Mouse (Mus musculus) layer of hippocampus, postnatal 10 days (tissue): Measurements from ENCODE around the gene Slc10a6. TPM values are rescaled to one million over a fixed set of nuclear protein-coding genes. Genes with fewer than 3 reads are reported as not detected.

Experiments
- DNase-seq, 2 experiments: peaks; one replicate each; pipeline ENCODE4 v3.0.0; 2021; ENCODE audit warnings: low spot score in 2 of 2
- long read RNA-seq: library from polyadenylated mRNA; stranded (forward); transcript quantifications from one replicate; pipeline ENCODE4 v2.0.0, GENCODE M21; 2023
- total RNA-seq, 2 experiments: library from RNA; stranded (reverse); gene quantifications; 2 replicates each; pipeline ENCODE4 v1.2.3; 2021

The Slc10a6 gene
- total RNA-seq, result under 1 TPM in 1 of 2 experiments, not detected in 1; 0.25 TPM
- long read RNA-seq, result 0 reads

DNA sequence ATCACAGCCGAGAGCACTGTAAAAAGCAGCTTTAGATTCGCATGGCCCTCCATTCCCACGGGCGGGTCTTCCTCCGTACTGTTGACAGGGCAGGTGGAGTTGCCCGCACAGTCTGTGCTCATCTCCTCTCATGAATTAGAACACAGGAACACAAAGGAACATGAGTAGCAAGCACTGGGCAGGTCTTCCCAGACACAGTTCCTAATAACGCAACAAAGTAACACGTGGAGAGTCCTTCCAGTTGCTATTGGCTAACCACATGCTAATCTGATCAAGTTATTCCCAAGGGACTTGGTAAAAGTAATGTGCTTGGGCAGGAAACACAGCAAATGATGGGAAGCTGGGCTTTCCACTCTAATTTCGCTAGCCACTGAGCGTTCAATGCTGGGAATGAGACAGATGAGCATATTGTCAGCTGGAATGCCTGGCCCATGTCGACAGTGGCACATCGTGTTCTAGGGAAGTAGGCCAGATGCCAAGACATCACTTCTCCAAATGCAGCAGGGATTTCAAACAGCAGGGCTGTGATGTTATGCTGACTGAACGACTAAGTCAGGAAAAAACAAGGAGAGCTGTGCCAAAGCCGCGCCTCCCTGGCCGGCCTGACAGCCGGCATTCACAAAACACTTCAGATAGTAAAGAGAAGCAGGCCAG, at the start of gene Slc10a6:
Gene Slc10a6 (minus strand): TSS at position 293 of the 654 bp plus-strand sequence.
- peak; percentile 65 to 70 for DNase-seq

DNA sequence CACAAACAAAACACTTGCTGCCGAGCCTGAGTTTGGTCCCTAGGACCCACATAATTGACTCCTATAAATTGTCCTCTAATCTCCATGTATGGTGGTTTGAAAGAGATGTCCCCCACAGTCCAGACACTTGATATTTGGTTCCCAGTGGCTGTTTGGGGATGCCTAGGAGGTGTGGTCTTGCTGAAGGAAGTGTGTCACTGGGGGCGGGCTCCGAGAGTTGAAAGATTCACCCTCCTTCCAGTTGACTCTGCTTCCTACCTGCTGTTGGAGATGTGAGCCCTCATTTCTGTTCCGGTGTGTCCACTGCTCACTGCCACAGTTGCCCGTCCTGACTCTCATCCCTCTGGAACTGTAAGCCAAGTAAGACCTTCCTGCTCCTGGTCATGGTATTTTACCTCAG, 49.8 kb upstream of the Slc10a6 start:
- DNase-seq, result no peak

DNA sequence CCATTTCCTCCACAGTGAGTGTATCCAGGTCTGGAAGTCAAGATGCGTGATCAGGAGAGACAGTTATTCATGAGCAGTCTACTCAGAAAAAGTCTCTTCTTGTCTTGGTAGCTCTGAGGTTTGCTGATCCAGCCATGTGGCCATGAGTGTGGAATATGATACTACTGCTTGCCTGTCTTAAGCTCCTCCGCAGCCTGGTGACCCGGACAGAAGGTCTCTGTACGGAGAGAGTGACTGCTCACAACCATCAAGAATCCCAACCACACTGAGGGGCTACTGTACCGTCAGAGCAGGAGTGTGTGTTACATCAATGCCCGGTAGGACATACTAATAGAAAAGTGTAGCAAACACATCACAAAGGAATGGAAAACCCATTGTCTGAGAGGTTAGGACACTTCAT, 48.7 kb upstream of the Slc10a6 start:
- no peak for DNase-seq

DNA sequence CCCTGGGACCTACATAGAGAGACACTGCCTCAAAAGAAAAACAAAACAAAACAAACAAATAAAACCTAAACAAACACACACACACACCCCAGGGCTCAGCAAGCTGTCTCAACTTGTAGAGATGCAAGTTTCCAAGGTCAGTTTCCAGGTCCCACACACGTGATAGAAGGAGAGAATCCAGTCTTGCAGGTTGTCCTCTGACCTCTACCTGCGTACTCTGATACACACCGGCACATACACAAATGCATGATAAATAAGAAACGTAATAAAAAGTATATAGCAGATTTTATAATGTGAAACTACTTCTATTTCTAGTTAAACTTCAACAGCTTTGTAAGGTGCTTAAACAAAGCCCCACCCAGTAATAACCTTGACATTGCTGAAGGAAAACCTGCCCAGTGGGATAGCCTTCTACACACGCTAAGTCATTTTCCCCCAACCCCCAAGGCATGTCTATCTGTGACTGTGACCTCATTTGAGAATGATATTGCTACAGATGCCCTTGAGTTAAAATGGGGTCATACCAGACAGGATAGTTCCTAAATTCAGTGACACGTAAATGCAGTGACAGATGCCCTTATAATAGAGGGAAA, 47.2 kb upstream of the Slc10a6 start:
- DNase-seq, result no peak

DNA sequence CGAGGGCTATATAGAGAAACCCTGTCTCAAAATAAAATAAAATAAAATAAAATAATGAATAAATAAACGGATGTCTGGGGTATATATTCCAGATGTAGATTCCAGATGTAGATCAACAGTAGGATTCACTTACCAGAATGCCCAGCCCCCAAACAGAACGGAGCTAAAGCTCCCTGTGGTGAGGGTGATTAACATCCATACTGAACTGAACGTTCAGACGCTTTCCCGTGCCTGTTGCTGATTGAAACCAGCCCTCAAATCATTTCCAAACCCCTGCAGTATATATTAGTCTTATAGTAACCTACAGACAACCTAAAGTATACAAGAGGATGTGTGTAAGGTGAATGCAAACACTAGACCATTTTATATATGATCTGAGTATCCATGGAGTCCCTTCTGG, 45.3 kb upstream of the Slc10a6 start:
- DNase-seq, result no peak

DNA sequence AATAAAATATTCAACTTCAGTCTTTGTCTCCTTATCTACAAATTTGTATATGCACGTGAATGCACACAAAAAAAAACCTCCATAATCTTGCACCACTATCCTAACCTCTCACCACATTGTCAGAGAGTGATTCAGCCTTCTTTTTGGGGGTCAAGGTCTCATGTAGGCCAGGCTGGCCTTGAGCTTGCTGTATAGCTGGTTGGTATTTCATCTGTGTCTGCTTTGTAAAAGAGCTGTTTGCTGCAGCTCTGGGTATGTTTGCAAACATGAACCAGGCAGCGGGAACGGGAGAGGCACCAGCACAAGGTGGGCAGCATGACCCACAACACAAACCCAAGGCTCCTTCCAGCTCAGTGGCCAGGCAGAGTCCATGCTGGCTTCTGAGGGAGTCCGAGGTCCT, 44.4 kb upstream of the Slc10a6 start:
- no peak for DNase-seq

DNA sequence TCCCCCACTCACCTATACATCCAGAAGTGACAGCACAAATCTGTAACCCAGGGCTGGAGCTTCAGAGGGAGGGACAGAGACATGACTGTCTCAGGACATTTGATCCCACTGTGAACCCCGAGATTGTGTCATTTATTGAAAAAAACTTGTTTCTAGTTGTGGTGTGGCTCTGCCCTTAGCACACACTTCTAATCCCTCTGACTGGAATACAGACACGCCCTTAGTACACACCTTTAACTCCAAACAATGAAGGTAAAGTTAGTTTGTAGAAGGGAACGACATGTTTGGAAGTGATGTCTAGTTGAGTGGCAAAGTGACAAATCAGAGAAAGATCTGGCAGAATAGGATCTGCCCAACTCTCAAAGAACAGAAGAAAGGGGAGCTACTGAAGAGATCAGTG, 42.7 kb upstream of the Slc10a6 start:
- no peak for DNase-seq

DNA sequence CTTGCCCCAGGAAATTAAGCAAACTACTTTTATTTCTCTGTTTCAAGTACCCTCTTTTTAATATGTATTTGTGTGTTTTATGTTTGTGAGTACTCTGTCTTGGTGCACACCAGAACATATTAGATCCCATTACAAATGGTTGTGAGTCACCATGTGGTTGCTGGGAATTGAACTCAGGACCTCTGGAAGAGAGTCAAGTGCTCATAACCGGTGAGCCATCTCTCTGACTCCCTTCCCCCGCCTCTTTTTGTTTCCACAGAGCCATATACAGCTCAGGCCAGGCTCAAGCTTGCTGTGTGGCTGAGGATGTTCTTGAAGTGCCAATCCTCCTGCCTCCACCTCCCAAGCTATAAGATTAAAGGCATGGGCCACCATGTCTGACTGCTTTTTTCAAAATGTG, 36.7 kb upstream of the Slc10a6 start:
- no peak for DNase-seq

DNA sequence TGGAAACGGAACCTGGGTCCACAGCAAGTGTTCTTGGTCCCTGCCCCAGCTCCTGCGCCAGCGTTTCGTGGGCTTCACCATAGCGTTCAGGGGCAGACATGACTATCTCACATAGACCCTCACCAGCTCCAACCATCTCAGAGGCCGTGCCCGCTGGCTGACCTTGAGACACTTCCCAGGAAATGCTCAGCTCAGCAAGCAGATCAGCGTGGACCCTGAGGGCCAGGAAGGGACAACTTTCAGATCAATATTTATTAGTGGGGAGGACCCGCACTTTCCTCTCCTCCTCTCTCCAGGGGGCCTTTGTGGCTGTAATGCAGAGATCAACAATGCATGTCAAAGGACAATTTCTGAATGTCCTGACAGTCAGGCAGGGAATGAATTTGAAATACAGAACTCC, 35.7 kb upstream of the Slc10a6 start:
- no peak for DNase-seq

DNA sequence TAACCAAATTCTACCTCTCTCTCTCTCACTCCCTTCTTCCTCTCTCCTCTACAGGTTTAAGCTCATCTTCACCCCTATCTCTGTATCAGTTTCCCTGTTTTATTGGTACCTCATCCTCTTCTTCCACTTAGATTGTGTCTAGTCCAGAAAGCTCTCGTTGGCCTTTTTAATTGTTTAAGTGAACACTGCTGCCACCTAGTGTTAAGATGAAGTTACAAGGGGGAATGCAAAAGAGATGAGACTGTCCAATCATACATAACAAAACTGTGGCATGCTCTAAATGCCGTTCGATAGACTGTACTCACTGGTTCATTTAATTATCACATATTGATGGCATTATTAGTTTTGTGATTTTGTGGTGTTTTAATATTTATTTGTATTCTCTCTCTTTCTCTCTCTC, 30.4 kb upstream of the Slc10a6 start:
- no peak for DNase-seq

DNA sequence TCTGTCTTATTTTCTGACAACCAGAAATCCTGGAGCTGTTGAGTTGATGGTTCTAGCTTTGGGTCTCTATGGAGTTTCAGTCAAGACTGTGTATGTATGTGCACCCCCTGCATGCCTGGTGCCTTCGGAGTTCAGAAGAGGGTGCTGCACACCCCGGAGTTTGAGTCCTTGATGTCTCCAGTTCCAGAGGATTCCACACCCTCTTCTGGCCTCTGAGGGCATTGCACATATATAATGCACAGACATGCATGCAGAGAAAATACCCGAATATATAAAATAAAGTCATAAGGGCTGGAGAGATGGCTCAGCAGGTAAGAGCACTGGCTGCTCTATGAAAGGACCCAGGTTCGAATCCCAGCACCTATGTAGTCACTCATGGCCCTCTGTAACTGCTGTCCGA, 29.7 kb upstream of the Slc10a6 start:
- DNase-seq, result peak in 1 of 2 experiments; percentile 29

DNA sequence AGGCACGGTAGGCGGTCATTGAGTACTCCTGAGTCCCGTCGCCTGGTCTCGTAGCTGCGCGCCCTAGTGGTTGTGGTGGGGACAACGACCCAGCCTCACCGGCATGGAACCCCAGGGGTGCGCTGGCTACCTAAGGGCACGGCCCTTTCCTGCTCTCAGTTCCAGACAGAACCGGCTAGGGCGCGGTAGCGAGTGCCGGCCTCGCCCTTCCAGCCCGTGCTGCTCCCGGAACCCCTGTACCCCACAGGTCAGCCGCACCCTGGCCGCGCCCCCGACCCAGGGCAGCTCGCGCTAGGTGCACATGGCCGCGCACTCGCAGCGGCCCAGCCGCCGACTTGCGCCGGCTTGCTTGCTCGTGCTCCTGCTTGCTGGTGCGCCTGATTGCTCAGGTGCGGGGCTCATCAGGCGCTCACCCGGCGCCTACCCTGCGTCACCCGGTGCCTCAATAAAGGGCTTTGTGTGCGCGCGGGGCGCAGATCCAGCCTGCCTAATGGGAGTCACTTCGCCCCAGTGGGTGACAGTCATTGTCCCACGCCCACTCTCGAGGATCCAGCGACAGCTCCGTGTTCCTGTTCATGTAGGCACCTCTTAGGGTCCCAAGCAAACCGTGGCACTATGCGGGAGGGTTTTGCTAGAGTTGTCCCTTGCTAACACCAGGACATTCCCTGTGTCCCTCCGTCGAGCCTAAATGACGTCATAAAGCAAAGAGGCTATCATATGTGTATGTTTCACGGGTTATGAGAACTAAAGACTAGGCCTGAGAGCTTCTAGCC, 26.3 kb upstream of the Slc10a6 start, which contains the start of gene 1700016H13Rik:
Gene 1700016H13Rik (minus strand): TSS at position 665 of the 773 bp plus-strand sequence.
- peak; percentile 61 to 68 for DNase-seq

DNA sequence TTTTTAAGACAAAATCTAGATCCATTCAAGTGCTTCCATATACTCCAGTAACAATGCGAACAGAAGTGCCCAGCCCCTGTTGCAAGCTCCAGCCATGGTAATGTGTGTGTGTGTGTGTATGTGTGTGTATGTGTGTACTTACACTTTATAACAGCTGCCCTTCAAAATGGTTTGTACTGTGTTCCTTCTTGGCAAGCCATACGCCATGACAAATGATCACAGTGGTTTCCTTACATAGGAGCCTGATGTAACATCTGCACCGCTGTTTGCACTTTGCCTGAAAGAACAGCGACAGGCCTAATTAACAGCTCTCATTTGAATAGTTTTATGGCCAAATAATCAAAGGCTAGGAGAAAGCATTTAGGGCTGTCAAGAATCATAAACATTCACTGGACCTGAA, 25.6 kb upstream of the Slc10a6 start:
- no peak for DNase-seq

DNA sequence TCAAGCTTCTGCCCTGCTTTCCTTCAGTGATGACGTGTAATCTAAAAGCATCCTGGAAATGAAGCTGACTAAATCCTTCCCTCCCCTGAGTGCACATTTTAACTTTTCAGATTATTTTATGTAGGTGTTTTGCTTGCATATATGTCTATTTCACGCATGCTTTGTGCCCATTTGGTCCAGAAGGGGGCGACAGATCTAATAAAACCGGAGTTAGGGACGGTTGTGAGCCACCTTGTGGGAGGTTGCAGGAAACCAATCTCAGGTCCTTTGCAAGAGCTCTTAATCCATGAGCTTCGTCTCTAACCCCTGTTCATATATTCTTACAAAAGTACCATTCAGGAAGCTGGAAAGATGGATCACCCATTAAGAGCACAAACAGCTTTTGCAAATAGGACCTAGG, 25.0 kb upstream of the Slc10a6 start:
- peak; percentile 39 to 43 for DNase-seq

DNA sequence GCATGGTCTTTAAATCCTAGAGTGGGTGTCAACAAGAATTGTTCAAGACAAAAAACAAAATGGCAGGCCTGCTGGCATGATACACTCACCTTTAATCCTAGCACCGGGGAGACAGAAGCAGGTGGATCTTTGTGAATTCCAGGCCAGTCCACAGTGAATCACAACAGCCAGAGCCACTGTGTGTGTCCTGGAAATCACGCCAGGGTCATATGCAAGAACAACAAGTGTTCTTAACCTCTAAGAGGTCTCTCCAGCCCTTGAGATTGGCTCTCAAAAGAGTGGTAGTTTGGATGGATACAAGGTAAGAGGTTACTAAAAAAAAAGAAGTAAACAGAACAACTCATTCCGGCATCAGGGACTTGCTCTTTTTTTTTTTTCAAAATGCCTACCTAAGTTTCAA, 18.1 kb upstream of the Slc10a6 start:
- DNase-seq, result no peak

DNA sequence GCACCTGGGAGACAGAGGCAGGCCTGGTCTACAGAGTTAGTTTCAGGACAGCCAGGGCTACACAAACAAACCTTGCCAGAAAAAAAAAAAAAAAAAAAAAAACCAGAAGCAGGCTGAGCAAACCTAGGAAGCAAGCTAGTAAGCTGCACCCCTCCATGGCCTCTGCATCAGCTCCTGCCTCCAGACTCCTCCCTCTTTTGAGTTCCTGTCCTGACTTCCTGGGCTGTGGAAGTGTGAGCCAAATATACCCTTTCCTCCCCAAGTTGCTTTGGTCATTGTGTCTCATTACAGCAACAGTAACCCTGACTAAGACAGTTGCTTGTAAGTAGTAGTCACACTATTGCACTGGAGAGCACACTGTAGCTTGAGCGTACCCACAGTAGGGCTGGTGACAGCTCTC, 15.0 kb upstream of the Slc10a6 start:
- no peak for DNase-seq

DNA sequence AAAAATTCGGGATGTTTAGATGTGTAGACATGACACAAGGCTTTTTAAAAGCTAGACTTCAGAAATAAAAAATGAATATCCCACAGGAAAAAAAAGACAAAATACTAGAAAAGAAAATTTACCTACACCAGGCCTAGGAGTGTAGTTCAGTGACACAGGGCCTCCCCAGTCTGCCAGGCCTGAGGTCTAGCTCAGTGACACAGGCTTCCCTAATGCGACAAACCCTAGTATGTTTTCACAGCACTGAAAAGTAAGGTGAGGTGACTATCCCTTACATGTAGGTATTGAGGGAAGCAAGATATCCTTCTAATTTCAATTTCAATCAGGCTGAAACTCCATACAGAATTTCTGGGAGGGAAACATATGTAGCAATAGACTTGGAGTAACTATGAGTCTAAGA, 8.0 kb upstream of the Slc10a6 start:
- no peak for DNase-seq

DNA sequence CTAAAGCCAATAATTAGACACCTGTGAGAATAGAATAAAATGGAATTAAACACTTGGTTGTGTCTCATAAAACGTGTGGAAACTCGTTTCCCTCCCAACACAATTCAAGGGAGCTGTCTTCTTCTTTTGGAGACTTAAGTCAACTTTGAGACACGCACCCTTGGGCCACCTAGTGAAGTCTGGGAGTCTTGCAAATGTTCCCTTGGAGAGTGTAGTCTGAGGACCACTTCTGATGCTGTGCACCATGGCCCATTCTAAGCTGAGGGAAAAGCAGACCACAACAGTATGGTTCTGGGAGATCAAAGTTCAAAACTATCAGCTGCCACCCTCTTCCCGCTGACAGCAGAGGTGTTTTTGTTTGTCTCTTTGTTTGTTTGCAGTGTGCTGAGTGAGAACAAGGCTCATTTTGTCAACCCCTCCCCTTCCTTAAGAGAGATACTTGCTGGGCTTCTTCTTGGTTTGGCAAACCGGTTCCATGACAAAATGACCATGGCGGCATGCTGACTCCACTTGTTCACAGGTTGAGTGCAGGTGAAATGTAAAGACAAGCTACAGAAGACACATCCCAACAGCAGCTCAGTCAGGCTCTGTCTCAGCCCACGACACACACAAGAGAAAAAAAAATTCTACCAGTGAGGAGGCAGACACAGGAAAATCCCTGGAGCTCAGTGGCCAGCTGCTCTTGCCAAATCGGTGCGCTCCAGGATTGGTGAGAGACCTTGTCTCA, 814 bp upstream of the Slc10a6 start:
- DNase-seq, result no peak

DNA sequence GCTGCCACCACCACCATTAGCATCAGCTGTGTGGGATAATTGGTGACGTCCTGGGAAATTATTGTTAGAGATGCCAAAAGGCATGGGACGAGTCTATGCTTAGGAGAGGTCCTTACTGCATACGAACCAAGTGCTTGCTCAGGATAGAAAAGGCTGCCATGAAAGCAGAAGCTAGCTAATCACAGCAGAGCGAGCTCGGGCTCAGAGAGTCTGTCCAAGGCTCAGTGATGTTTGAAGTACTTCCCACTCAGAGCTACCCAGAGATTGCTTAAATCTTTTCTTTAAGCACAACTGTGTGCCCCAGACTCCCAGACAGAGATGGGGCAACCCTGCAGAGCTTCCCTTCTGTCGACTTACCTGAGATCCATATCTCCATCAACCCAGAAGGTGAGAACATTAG, 704 bp downstream of the Slc10a6 start:
- no peak for DNase-seq

DNA sequence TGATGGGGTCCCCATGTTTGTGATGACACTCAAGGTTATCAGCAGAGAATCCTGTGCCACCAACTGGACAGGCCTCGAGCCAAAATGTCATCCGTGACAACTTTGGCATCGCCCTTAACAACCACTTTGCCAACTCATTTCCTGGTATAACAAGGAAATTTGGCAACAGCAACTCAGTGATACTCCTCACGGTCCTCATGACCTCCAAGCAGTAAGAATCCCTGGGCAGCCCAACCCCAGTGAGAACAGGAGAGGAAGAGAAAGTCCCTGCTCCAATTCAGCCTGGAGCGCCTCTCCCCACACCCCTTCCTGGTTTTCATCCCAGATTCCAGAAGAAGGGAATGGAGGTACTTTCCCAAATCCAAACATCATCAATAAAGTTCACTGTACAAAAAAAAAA, 4.4 kb downstream of the Slc10a6 start:
- no peak for DNase-seq

DNA sequence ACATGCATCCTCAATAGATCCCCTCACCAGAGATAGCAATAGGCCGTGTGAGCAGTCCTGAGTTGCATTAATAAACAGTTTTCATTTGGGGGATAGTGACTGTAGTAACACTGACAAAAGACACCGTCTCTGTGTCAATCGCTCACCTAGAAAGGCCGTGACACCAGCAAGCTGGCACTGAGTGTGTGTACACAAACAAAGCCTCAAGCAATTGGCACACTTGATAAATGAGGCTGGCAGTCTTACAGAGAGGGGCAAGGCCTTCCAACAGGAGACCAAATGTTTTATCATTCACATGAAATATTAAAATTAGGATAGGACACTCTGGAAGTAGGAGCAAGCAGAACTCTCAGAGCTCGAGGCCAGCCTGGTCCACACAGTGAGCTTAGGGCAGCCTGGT, 6.9 kb downstream of the Slc10a6 start:
- no peak for DNase-seq
